Mouse (Mus musculus): ENCODE measurements at regions not wholly inside any gene's neighbourhood (a gene's known extent, or its start where the extent isn't known, plus 50 kb on each side); places are given as distances from the start of the nearest gene placed in this dataset.

DNA sequence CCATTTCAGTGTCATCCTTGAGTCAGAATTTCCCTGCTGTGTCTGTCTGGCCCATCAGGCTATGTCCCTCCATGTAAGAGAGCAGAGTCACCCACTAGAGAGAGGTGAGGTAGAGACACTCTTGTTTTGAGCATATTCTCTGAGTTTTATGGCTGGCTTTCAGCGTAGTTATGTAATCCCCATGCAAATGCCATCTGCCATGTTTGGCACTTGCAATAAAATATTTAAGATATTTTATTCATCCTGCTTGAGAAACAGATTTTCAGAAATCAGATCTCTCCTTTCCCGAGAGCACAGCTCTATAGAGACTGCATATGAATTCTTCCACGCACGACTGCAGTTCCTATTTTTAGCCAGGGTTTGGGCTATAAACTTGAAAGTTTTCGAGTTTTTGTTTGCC, 331.1 kb downstream of the Slc4a3 start:
- intact Hi-C loops (cut with DNase I) = no loop called here
- DNase-seq = no peak

DNA sequence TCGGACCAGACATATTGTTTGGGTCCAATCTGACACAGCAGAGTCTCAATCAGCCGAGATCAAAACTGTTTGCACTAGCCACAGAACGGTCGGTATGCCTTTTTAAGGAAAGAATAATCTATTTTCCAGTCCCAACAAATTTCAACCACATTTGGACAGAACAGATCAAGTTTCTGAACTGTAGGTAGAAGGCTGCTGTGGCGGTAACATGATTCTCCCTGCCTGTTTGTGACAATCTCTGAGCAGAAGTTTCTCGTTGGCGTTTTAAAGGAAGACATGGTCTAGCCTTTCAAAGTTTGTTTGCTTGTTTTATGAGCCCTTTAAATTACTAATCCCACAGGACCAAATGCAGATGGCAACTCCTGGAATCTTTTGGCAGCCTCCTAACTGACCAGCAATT, 339.6 kb downstream of the Slc4a3 start:
- intact Hi-C loops (cut with DNase I) = no loop called here
- DNase-seq = no peak

DNA sequence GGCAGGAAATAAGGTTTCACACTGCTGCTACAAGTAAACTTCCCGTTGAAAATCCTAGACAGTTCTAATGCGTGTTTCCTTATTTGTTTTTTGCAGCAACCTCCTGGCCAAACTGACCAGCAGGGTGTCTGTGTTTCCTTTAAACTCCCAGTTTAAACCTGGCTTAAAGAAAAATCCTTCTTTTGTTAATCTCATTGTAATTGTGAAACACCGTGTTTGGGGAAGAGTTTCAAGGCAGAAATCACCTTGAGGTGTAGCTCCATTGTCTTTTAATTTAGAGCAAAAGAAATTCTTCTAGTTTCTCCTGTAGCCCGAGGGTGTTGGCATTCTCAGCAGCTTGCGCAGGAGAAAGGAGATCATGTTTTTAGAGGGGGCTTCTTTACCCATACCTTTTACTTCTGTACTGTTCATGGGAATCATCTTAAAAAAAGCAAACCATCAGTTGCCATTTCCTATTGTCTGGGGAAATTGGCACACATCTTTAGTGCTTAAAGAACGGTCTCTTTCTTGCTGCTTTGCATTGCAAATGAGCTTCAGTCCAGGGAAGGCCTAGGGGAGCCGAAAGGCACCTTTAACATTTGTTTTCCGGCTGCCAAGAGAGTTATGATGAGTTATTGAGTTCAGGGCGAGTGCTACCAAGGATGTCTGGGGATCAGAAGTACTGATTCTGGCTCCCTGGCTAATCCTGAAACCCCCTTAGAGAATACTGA, 342.6 kb downstream of the Slc4a3 start:
- intact Hi-C loops (cut with DNase I) = no loop called here
- no peak for DNase-seq

DNA sequence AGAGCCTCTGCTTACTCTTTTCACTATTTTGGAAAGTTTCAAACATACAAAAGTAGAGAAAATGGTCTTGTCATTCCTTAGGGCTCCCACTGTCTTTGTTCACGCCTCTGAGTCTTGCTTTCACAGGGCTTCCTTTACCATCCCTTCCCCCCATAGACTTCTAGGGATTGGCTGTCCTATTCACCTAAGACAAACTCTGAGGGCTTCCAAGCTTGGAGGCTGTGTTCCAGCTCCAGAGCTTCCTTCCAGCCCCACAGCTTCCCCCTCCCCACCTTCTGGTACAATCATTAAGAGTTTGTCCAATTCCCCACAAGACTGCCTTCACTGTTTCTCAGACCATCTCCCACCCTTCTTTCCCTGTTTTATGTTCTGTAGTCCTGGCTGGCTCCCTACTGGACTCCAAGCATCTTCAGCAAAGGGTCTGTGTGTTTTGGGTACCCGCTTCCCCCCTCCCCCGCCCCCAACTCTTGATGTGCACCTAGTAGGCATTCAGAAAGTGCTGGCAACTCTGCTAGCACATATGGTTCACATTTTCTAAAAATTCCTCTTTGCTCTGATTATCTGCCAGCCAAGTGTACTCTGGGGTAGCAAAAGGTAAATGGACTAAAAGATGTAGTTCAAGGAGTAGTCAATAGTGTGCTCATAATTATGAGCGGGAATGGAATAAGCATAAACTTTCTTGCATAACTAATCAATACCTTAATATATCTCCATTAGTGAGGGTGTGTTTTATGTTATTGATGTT, 344.0 kb downstream of the Slc4a3 start:
- no peak for DNase-seq
- intact Hi-C loops (cut with DNase I) = no loop called here

DNA sequence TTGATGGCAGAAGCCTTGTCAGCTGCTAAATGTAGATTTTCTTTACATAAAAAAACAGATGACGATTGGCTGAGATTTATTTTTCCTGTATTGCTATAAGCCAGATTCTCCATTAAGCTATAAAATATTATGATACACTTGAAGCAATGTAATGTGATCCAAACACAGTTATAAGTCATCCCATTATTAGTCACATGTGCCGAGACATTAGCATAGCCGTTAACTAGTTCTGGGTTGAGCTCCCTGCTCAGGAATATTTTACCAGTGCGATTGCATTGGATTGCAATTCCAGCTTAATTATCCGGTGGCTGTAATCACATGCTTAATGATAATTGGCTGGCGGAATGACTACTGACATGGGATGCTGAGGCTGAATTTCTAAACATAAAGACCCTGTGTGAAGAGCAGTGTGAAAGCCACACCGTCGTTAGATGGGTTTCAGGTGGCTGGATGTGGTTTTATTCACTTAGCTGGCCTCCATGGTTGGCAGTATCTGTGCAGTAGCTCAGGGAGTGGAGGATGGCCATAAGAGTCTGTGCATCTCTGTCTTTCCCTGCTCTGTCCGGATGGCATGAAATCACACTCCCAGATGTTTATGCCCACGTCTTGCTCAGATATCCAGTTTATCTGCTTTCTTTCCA, 344.7 kb downstream of the Slc4a3 start:
- intact Hi-C loops (cut with DNase I) = no loop called here
- no peak for DNase-seq

DNA sequence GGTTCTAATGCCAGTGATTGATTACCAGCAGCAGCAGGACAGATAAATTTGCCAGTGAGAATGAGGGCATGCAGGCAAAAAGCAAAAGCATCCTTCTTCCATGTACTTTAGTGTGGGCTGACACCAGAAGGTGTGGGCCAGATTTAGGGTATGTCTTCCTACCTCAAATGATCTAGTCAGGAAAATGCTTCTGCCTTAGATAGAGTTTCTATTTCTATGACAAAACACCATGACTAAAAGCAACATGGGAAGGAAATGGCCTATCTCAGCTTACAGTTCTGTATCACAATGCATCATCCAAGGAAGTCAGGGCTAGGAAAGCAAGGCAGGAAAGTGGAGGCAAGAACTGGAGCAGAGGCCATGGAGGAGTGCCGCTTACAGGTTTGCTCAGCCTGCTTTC, 349.5 kb downstream of the Slc4a3 start:
- no peak for DNase-seq
- intact Hi-C loops (cut with DNase I) = no loop called here

DNA sequence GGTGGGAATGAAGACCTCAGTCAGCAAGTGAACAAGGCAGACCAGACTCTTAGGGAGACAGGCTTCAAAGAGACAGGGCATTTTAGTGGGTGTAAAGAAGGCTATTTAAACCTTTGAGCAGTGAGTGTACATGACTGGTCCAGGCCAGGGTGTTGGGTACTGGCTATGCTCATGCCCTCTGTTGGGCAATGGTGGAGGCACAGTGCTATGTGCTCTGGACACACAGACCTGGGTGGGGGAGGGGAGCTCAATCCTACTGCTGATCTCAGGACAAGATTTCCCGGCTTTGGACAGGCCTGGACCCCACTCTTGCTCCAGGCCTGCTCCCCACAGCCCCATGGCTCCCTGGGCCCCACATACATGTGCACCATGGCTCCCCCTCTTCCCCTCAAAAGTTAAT, 355.1 kb downstream of the Slc4a3 start:
- intact Hi-C loops (cut with DNase I) = no loop called here
- no peak for DNase-seq

DNA sequence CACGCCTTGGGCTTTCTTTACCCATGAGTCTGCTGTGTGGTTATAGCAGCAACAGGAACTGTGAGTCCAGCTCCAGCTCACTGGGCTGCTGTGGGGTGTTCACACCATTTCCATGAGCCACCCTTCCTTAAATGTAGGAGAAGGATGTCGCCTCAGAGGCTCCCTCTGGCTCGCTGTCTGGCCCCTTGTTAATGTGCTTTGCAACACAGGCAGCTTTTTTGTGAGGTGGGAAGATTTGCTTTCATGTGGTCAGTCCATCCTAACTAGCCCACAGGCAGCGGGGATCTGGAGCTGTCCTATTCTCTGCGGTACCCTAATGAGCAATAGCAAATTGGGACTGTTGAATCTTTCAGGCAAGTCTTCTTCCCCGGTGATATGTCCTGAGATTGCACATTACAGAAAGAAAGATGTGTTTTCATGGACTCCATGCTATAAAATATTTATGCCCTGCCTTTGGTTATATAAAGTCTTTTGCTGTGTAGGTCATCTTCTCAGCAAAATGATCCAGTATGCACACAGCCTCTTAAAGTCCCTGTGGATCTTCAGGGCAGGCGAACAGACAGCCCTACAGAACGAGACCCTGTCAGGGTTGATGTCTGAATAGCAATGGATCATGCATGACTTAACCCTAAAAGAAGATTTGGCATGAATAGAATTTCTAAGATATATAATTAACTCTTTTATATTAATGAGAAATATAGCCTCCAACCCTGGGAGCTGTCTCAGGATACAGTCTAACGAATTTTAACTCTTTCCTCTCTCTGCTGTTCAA, 359.8 kb downstream of the Slc4a3 start:
- DNase-seq = no peak
- intact Hi-C loops (cut with DNase I) = no loop called here

DNA sequence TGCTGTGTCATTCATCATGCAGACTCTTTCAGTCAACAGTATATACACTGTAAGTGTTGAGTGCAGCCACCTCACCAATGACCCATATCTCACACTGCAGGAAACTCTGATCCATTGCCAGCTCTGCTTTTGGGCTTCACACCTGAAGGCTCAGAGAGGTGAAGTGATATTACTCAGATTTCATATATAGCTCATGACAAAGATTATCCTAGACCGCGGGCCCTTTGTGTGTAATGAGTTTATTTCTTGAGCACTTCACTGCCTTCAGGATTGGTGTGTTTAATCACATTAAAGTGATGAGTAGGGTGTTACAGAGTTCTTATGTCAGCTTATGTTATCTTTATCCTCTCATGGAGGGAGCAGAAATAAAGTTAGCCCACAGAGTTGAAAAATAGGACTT, 369.2 kb downstream of the Slc4a3 start:
- no peak for DNase-seq
- intact Hi-C loops (cut with DNase I) = no loop called here

DNA sequence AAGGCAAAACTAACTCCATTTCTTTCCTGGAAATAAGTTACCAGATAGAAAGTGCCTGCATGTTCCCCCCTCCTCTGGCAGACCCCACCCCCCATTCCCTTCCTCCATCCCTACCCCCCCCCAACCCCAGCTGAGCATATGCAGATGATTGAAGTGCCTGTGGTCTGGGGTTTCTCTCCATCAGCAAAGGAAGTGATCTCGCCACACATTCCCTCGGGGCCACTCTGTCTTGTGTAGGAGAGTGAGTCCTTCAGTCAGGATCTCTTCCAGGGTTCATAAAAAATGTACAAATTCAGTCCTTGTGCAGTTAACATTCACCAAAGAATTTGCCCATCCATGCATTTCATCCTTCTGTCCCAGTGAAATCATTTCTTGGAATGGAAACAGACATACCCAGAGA, 370.1 kb downstream of the Slc4a3 start:
- intact Hi-C loops (cut with DNase I) = no loop called here
- DNase-seq = no peak

DNA sequence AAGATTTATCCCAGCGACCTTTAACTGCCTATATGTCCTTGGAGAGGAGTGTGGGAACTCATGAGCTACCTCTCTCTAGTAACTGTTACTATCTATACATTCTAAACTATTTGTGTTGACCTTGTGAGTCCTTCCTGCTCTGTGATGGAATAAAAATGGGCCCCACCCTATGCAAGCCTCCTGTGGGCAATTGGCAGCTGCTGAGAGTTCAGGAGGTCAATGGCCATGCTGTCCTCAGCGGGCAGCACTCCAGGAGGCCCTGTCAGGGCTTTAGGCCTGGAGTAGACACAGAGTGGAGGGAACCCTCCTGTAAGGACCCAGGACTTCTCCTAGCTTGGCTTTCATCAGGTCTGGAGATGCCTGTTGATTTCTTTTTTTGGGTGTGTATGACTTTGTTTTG, 373.1 kb downstream of the Slc4a3 start:
- DNase-seq = no peak
- intact Hi-C loops (cut with DNase I) = no loop called here

DNA sequence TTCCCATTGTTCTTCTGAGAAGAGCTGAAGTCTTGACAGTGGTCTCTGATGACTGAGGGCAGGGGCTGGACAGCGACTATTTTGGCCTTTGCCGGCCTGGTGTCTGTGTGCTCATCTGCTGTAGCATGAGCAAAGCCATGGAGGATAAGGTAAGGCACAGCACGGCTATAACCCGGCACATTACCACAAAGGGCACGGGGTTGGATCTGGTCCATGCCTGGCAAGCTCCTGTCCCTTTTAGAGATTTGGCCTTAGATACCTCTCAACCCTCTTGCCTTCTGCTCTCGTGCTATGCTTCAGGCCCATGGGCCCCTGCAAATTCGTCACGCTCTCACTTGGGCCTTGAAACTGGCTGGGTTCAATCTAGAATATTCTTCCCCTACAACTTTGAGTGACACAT, 379.0 kb downstream of the Slc4a3 start:
- intact Hi-C loops (cut with DNase I) = loop anchor here (2.0 to 10.0 kb wide), 4 partner anchors 117 to 1592 kb away; no protein-coding TSS in a partner anchor
- DNase-seq = no peak

DNA sequence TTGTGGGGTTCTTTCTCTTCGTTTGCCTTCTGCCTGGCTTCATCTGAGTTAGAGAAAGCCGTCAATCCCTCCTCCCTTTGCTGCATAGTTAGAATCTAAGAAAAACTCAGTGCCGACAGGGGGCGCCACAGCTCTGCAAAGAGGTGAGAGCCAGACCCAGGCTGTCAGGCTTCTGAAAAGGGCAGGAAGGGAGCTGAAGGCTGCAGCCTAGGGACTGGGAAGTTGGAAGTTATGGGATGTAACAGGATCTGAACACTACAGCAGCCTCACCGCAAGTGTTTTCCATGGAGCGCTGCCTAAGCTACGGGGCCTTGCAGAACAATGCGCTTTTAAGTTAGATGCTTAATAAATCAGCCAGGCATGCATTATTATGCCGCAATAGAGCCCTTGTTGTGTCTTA, 379.7 kb downstream of the Slc4a3 start:
- intact Hi-C loops (cut with DNase I) = loop anchor here (2.0 to 10.0 kb wide), 4 partner anchors 116 to 1591 kb away; no protein-coding TSS in a partner anchor
- DNase-seq = peak; percentile 90 to 96

DNA sequence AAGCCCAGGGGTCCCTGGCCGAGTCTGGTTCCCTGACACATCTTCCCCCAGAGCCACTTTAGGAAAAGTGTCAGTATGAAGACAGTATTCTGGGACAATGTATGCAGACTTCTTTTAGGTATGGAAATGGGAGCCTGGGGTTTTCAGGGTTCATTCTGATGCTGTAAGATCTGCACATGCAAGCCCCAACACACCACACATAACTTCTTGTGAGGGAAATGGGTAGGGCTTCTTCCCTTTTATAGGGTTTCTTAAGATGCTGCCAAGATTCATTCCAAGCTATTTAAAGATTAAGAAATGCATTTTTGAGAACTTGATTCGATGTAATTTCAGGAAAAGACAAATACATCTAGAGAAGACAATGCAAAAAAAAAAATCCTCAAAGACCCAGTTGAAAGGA, 385.8 kb downstream of the Slc4a3 start:
- no peak for DNase-seq
- intact Hi-C loops (cut with DNase I) = no loop called here

DNA sequence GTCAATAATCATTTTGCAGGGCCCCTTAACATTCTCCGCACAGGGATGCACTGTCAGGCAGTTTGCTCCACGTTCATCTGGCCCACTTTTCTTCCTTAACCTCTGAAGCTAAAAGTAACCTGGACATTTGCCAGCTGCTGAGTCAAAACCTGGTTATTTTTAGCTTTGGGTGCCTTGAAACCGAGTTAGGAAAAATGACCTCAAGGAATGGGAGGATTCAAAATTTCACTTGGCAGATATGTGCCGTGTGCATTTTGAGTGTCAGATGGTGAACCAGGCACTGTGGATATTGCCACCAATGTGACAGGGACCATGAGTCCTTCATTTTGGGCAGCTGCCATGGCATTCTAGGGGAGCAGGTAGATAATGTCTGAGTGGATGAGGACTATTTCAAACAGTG, 387.8 kb downstream of the Slc4a3 start:
- intact Hi-C loops (cut with DNase I) = no loop called here
- DNase-seq = peak; percentile 21 to 65

DNA sequence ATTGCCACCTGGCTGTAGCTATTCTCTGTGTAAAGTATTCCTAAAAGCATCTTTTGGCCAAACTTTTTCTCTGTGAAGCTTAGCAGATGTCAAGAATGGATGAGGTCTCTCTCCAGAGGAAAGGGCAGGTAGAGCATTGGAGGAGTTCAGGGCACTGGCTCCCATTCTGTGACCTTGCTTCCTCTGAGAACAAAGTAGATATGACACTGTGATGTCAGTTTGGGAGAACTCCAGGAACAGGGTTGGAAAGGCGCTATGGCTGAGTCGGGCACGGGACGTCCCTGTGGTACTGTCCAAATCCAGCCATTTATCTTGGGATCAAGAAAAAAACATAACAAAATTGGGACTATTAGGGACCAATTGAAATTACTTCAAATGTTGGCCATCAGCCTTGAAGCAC, 388.7 kb downstream of the Slc4a3 start:
- DNase-seq = no peak
- intact Hi-C loops (cut with DNase I) = no loop called here

DNA sequence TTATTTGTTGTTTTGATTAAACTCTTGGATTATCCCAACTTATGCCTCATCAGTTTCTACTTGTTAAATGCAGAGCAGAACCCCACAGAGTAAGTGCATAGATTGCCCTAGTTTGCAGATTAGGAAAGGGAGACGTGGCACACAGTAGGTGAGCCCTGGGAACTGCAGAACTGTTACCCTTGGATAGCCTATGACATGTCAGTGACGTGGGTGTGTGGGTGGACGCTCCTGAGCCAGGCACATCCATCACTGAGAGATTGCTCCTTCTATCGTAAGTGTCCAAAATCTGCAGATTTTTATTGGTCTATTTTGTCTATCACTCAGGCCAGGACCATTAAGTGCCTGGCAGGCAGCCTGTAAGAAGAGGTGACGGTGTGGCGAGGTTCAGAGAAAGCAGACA, 389.8 kb downstream of the Slc4a3 start:
- DNase-seq = peak in 1 of 2 experiments; percentile 4
- intact Hi-C loops (cut with DNase I) = no loop called here

DNA sequence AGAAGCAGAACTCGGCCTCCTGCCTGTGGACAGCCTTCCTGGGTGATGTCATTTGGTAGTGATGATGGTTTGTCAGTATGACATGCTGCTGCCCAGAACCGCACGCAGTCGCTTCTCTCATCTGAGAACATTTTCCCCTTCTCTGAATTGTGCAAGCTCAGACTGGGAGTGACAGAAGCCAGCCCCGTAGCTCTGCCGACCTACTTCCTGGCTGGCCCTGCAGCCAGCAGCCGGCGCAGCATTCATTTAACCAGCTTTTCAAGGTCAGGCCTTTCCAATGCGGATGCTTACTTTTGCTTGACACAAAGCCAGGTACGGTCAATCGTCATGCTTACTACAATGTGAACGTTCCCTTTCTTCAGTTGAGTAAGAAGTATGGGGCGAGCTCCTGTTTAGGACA, 390.5 kb downstream of the Slc4a3 start:
- peak; percentile 47 to 54 for DNase-seq
- intact Hi-C loops (cut with DNase I) = no loop called here

DNA sequence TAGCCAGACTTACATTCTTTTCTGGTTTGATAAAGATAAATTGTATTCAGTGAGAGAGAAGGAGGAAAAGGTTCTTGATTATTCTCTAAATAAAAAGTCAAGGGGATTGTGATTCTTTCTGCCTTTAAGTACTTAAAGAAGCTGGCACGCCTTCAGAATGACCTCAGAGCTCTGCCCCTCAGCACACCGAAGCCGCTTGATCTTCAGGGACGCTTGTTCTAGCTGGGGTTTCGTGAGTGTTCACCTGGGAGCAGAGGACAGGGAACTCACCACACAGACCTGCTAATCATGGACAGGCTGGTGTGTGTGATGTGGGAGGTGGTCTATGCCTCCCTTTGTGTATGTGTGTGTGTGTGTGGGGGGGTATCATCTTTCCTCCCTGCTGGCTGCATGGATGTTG, 391.3 kb downstream of the Slc4a3 start:
- DNase-seq = no peak
- intact Hi-C loops (cut with DNase I) = no loop called here

DNA sequence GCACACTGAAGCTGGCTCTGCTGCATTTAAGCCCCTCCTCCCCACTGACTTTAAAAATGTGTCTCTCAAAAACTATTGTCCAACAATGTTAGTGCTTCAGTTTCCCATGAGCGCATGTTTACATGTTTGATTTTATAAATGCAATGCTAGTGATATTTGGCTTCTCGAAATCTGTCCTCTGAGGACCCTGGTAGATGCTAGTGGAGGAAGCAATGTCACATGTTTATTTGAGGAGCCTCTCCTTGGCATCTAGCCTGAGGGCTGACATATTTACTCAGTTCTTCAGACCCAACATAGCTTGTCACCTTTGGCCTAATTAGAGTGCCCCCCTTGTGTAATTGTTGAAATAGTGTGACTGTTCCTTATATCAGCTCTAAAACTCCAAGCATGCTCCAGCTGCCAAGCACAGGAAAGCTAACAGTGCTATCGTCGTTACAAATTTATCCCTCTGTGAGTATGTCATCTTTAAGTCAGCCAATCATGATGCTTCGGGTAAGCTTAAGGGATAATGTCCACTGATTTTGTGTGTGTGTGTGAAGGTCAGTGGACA, 400.3 kb downstream of the Slc4a3 start:
- DNase-seq = no peak
- intact Hi-C loops (cut with DNase I) = no loop called here

Data from heart, postnatal 14 days (tissue).